Mouse (Mus musculus) hindbrain, embryonic 10.5 days (tissue): ENCODE measurements around the gene Srebf1. TPM values are rescaled to one million over a fixed set of nuclear protein-coding genes. Genes with fewer than 3 reads are reported as not detected.

Experiments
- DNase-seq: peaks from one replicate; pipeline ENCODE4 v3.0.0-alpha.2; 2017; ENCODE audit warnings: low spot score
- H3K27ac ChIP-seq: fragments of 300-500 bp; sonication (generic); 2 replicates; pipeline ENCODE4 v1.5.1; 2016; ENCODE audit warnings: mild to moderate bottlenecking, moderate library complexity
- H3K27me3 ChIP-seq: fragments of 300-500 bp; sonication (generic); 2 replicates; pipeline ENCODE4 v1.6.1; 2016; ENCODE audit warnings: mild to moderate bottlenecking; ENCODE audit not compliant: poor library complexity, insufficient read depth, severe bottlenecking
- H3K36me3 ChIP-seq: fragments of 300-500 bp; sonication (generic); 2 replicates; pipeline ENCODE4 v1.6.1; 2016; ENCODE audit warnings: mild to moderate bottlenecking, moderate library complexity
- H3K4me1 ChIP-seq: fragments of 300-500 bp; sonication (generic); replicated peaks from 2 replicates; pipeline ENCODE4 v1.6.1; 2016; ENCODE audit warnings: mild to moderate bottlenecking
- H3K4me3 ChIP-seq: fragments of 300-500 bp; sonication (generic); 2 replicates; pipeline ENCODE4 v1.5.1; 2016; ENCODE audit warnings: mild to moderate bottlenecking, moderate library complexity
- H3K9me3 ChIP-seq: fragments of 300-500 bp; sonication (generic); 2 replicates; pipeline ENCODE4 v1.6.1; 2016; ENCODE audit warnings: mild to moderate bottlenecking, moderate library complexity
- whole genome bisulfite sequencing: fragments of 180-500 bp; shearing (Covaris S2); methylation state at CpG from one replicate; pipeline ENCODE4 v1.1.7; 2016; 5-methylcytosine and 5-hydroxymethylcytosine counted together
- polyA plus RNA-seq: library from polyadenylated mRNA; unstranded; fragments of >200 nt; fragmentation: Nextera tagmentation; extraction: Ambion mirVana; gene quantifications from 2 replicates; pipeline ENCODE4 v1.2.1, GENCODE M21; 2016

Srebf1 gene
- polyA plus RNA-seq, 1 experiment from 2014 or later = 55.8 TPM

- Histone ChIP-seq H3K9me3 (no peaks in the 10 kb centered on the region), H3K27ac (0 out of 2 replicates have a peak overlapping the region, but pooled peaks have one; percentile 5), H3K36me3 (peaks cover 54% of the 10 kb centered on the region), H3K4me3 (no peak overlapping the region), H3K27me3 (no peaks in the 10 kb centered on the region), H3K4me1 (peaks cover 71% of the 10 kb centered on the region)
- no peak for DNase-seq
- 93% methylated on average over 4 of the region's 4 CpGs for WGBS
Observed at GRCm38 (mm10) chr11:60163362-60163761, 59.0 kb downstream of the Srebf1 start.

DNA sequence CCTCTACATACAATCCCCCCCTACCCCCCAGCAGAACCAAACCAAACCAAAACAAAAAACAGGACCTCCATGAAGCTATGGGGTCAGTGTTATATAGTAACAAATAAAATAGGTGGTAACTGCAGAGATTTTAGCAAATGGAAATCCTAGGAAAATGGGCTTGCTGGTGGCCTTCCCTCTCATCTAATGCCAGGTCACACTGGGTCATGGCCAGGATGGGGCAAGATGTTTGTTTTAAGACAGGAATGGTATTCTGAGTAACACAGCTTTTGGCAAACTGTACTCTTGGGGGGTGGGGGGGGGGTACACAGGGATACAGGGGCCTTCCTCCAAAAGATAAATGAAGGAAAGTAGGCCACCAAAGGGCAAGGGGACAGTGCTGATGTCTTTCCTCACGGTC lies 59.8 kb downstream of the Srebf1 start:
- WGBS = 90% methylated on average over 1 of the region's 1 CpGs
- peaks cover 63% of the 10 kb centered on the region for H3K4me1 ChIP-seq
- H3K4me3 ChIP-seq = no peak overlapping the region
- H3K27me3 ChIP-seq = no peaks in the 10 kb centered on the region
- no peaks in the 10 kb centered on the region for H3K9me3 ChIP-seq
- peaks cover 62% of the 10 kb centered on the region for H3K36me3 ChIP-seq
- H3K27ac ChIP-seq = no peak overlapping the region
- no peak for DNase-seq

- Histone ChIP-seq H3K27ac (peak overlapping the region; percentile 35; the same call in 1 of the 2 replicates), H3K9me3 (no peaks in the 10 kb centered on the region), H3K27me3 (no peaks in the 10 kb centered on the region), H3K36me3 (peaks cover 65% of the 10 kb centered on the region), H3K4me3 (no peak overlapping the region), H3K4me1 (peaks cover 55% of the 10 kb centered on the region)
- no peak for DNase-seq
- 72% methylated on average over 9 of the region's 9 CpGs for WGBS
Observed at GRCm38 (mm10) chr11:60161146-60161874, 61.1 kb downstream of the Srebf1 start.

- no peak overlapping the region for H3K27ac ChIP-seq
- 75% methylated on average over 3 of the region's 3 CpGs for WGBS
- H3K4me3 ChIP-seq = no peak overlapping the region
- no peaks in the 10 kb centered on the region for H3K27me3 ChIP-seq
- no peaks in the 10 kb centered on the region for H3K9me3 ChIP-seq
- DNase-seq = no peak
- H3K4me1 ChIP-seq = peaks cover 51% of the 10 kb centered on the region
- H3K36me3 ChIP-seq = peaks cover 69% of the 10 kb centered on the region
Observed at GRCm38 (mm10) chr11:60160454-60161114, 61.8 kb downstream of the Srebf1 start.

GRCm38 (mm10) chr11:60159955-60160354 lies 62.4 kb downstream of the Srebf1 start:
- DNase-seq = no peak
- H3K27ac ChIP-seq = no peak overlapping the region
- 91% methylated on average over 5 of the region's 5 CpGs for WGBS
- H3K27me3 ChIP-seq = no peaks in the 10 kb centered on the region
- peaks cover 75% of the 10 kb centered on the region for H3K36me3 ChIP-seq
- no peaks in the 10 kb centered on the region for H3K9me3 ChIP-seq
- H3K4me3 ChIP-seq = no peak overlapping the region
- H3K4me1 ChIP-seq = peaks cover 51% of the 10 kb centered on the region

DNA sequence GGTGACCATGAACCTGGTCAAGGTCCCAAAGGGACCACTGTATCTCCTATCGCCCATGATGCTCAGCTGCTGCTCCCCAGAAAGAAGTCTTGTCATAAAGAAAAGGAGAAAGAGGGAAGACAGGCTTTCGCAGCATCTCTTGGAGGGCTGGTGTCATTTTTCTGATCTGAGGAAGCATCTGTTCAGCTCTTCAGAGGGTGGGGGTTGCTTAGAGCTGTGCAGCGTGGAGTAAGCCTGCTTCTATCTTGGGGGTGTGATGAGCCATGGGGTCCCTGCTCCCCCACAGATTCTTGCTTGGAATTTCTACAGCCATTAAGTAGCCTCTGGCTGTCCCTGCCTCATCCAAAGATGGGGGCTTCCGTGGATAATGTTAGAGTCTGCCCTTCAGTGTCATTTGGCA lies 64.1 kb downstream of the Srebf1 start:
- no peak overlapping the region for H3K27ac ChIP-seq
- no peak for DNase-seq
- peaks cover 92% of the 10 kb centered on the region for H3K36me3 ChIP-seq
- peaks cover 46% of the 10 kb centered on the region for H3K4me1 ChIP-seq
- H3K9me3 ChIP-seq = no peaks in the 10 kb centered on the region
- no peak overlapping the region for H3K4me3 ChIP-seq
- 89% methylated on average over 4 of the region's 4 CpGs for WGBS
- H3K27me3 ChIP-seq = no peaks in the 10 kb centered on the region

- peak overlapping the region; percentile 40; the same call in 1 of the 2 replicates for H3K27ac ChIP-seq
Observed at GRCm38 (mm10) chr11:60155690-60156089, 66.7 kb downstream of the Srebf1 start.

DNA sequence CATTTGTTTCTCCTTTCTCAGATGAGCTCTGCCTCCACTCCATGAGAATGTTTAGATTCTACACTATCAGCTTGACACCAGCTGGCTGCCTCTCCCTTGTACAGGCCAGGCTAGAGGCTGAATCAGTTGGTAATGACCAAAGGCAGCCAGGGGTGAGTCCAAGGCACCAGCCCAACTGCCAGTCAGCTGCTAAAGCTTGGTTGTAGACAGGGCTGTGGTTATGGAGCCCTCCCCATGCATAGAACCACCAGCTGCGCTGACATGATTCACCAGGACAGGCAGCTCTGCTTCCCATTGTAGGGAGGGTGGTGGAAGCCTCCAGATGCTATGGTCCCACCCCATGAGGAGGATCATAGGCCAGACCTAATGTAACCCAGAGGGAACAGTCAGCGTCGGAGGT lies 68.4 kb downstream of the Srebf1 start:
- no peaks in the 10 kb centered on the region for H3K9me3 ChIP-seq
- H3K27me3 ChIP-seq = no peaks in the 10 kb centered on the region
- no peak overlapping the region for H3K4me3 ChIP-seq
- DNase-seq = no peak
- peaks cover 96% of the 10 kb centered on the region for H3K36me3 ChIP-seq
- no peak overlapping the region for H3K27ac ChIP-seq
- WGBS = 97% methylated on average over 3 of the region's 3 CpGs
- peaks cover 26% of the 10 kb centered on the region for H3K4me1 ChIP-seq

More at GRCm38 (mm10) chr11:60155690-60156089, 66.7 kb downstream of the Srebf1 start:
- H3K9me3 ChIP-seq = no peaks in the 10 kb centered on the region
- H3K4me3 ChIP-seq = no peak overlapping the region
- H3K27me3 ChIP-seq = no peaks in the 10 kb centered on the region
- peaks cover 95% of the 10 kb centered on the region for H3K36me3 ChIP-seq
- DNase-seq = no peak
- WGBS = 71% methylated on average over 5 of the region's 5 CpGs
- H3K4me1 ChIP-seq = peaks cover 22% of the 10 kb centered on the region

DNA sequence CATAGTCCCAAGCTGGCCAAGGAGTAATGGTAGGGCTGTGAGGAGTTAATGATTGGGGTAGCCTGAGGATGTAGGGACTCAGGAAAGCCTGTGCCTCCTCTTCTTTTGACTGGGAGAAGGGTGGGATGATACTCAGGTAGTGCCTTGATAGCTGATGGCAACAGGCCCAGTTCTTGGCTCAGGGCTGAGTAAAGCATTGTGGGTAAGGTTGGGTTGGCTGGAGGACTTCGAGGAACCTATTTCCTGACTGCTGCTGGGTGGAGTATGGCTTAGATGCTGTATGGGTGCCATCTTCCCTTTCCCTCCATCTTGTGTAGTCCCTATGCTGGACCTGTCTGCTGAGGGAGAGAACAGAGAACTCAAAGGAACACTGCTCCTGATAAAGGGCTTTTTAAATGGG lies 70.0 kb downstream of the Srebf1 start:
- H3K27me3 ChIP-seq = no peaks in the 10 kb centered on the region
- peaks cover 26% of the 10 kb centered on the region for H3K4me1 ChIP-seq
- H3K36me3 ChIP-seq = peaks cover 95% of the 10 kb centered on the region
- H3K4me3 ChIP-seq = no peak overlapping the region
- H3K27ac ChIP-seq = no peak overlapping the region
- H3K9me3 ChIP-seq = no peaks in the 10 kb centered on the region
- DNase-seq = no peak
- WGBS = 92% methylated on average over 1 of the region's 1 CpGs

- 93% methylated on average over 3 of the region's 3 CpGs for WGBS
- Histone ChIP-seq H3K4me1 (peaks cover 24% of the 10 kb centered on the region), H3K27me3 (no peaks in the 10 kb centered on the region), H3K36me3 (peaks cover 97% of the 10 kb centered on the region), H3K9me3 (no peaks in the 10 kb centered on the region), H3K27ac (no peak overlapping the region), H3K4me3 (no peak overlapping the region)
- DNase-seq = no peak
Observed at GRCm38 (mm10) chr11:60150677-60151076, 71.7 kb downstream of the Srebf1 start.

Other genes with a start within 250 kb of the Srebf1 start
- gene Pemt, start 176.1 kb downstream of the Srebf1 start, polyA plus RNA-seq = 8.3 and 9.2 TPM in 2 replicates
- 25.3 and 31.0 TPM in 2 replicates for gene Rai1, start 117.6 kb downstream of the Srebf1 start, polyA plus RNA-seq
- gene Tom1l2, start 130.3 kb upstream of the Srebf1 start, polyA plus RNA-seq = 21.6 and 30.7 TPM in 2 replicates
- gene Drc3, start 130.7 kb upstream of the Srebf1 start, polyA plus RNA-seq = 2.8 and 6.0 TPM in 2 replicates
- gene Gid4, start 194.6 kb upstream of the Srebf1 start, polyA plus RNA-seq = 26.6 and 30.0 TPM in 2 replicates
- gene Atpaf2, start 195.9 kb upstream of the Srebf1 start, polyA plus RNA-seq = 43.0 and 51.9 TPM in 2 replicates
- 131 TPM in 2 replicates for gene Drg2, start 232.0 kb upstream of the Srebf1 start, polyA plus RNA-seq
- 0.16 and 0.36 TPM in 2 replicates for gene Myo15, start 246.8 kb upstream of the Srebf1 start, polyA plus RNA-seq